ENCODE assay signal across 9 mouse cellular contexts in genomic region chr8:57532223-57532622, GRCm38 (mm10). TPM values are rescaled to one million over a fixed set of nuclear protein-coding genes. Genes with fewer than 3 reads are reported as not detected.
DNase-seq lines count a peak whose midpoint lies in the region; ATAC-seq and TF ChIP-seq lines count a peak whose summit lies in the region.
"Had no signal": no experiment of that assay in that cellular context is flagged by ENCODE, and none has a peak within 500 bp of the region (broad histone marks: within the 10 kb centered on the region; RNA-seq: fewer than 3 reads in every experiment).

No protein-coding gene starts in this region.

- H3K4me2 ChIP-seq in lung, postnatal 0 days (replicated peaks; ENCODE audit: low read depth, low read length) = no peak overlapping the region
- H3K4me2 ChIP-seq: heart, embryonic 13.5 days had no signal

- no peak overlapping the region for H3K4me3 ChIP-seq in gastrocnemius, adult 2 months
- no peak overlapping the region for H3K4me3 ChIP-seq in lung, postnatal 0 days (ENCODE audit: low read depth, low read length)
- no peak overlapping the region for H3K4me3 ChIP-seq in ES-E14 (ENCODE audit: insufficient read depth in 1 of 2, low read depth in 1 of 2, low read length in 2 of 2, poor library complexity in 1 of 2, severe bottlenecking in 1 of 2)
- H3K4me3 ChIP-seq: heart, embryonic 13.5 days had no signal

- no peaks in the 10 kb centered on the region for H3K9me3 ChIP-seq in lung, postnatal 0 days (ENCODE audit: low read length)
- no peaks in the 10 kb centered on the region for H3K9me3 ChIP-seq in ES-E14 (ENCODE audit: control insufficient read depth, insufficient read depth, low read depth, low read length)
- H3K9me3 ChIP-seq: heart, embryonic 13.5 days had no signal

- peak; percentile 6; the same call in 1 of the 2 replicates for TF ChIP-seq CTCF in gastrocnemius, adult 2 months (IDR thresholded peaks at IDR 0.05)
- peak; percentile 52 for TF ChIP-seq CTCF in lung, postnatal 0 days (IDR thresholded peaks at IDR 0.05)

- no peaks in the 10 kb centered on the region for H3K4me1 ChIP-seq in lung, postnatal 0 days (ENCODE audit: insufficient read depth, low read depth, low read length)
- H3K4me1 ChIP-seq in ES-E14 (ENCODE audit: control insufficient read depth in 2 of 2, insufficient read depth in 2 of 2, low read length in 2 of 2, poor library complexity in 1 of 2) = no peaks in the 10 kb centered on the region

- WGBS in lung, postnatal 0 days = 63% methylated on average over 2 of the region's 2 CpGs

- H3K27me3 ChIP-seq in lung, postnatal 0 days (replicated peaks; ENCODE audit: insufficient read depth, low read length) = no peaks in the 10 kb centered on the region
- H3K27me3 ChIP-seq: heart, embryonic 13.5 days had no signal

- no peak overlapping the region for H3K9ac ChIP-seq in lung, postnatal 0 days (replicated peaks; ENCODE audit: low read depth)
- no peak overlapping the region for H3K9ac ChIP-seq in ES-E14 (ENCODE audit: insufficient read depth, low read depth, low read length, poor library complexity, severe bottlenecking)

- intact Hi-C loops in gastrocnemius, adult 2 months (cut with DNase I) = no loop called here

- DNase-seq in gastrocnemius, adult 2 months = no peak
- DNase-seq in gastrocnemius, postnatal 10 days = no peak
- DNase-seq in lung, postnatal 0 days (ENCODE audit: low spot score) = no peak
- DNase-seq in lung, postnatal 4 days = no peak
- DNase-seq in ES-E14 (ENCODE audit: low read depth, low spot score) = no peak
- peak; percentile 49 for DNase-seq in embryo, embryonic 10.5 days (ENCODE audit: low spot score)
- DNase-seq in ovary, adult 18-20 months (ENCODE audit: low spot score) = no peak
- DNase-seq: kidney, adult 8-10 months had no signal

- H3K27ac ChIP-seq in gastrocnemius, adult 2 months = no peak overlapping the region
- no peak overlapping the region for H3K27ac ChIP-seq in lung, postnatal 0 days (ENCODE audit: low read length)
- no peak overlapping the region for H3K27ac ChIP-seq in ES-E14 (ENCODE audit: insufficient read depth, low read depth, low read length, poor library complexity, severe bottlenecking)
- H3K27ac ChIP-seq: heart, embryonic 13.5 days had no signal

- no peaks in the 10 kb centered on the region for H3K36me3 ChIP-seq in lung, postnatal 0 days (ENCODE audit: insufficient read depth, low read length)
- peaks cover 9% of the 10 kb centered on the region for H3K36me3 ChIP-seq in ES-E14 (ENCODE audit: control insufficient read depth, insufficient read depth, low read length, poor library complexity, severe bottlenecking)

- TF ChIP-seq EP300 in lung, postnatal 0 days (IDR thresholded peaks at IDR 0.05) = no peak

- in situ Hi-C loops in ES-E14 (cut with MboI; ENCODE audit: low sequenced_read_pairs in 2 of 2, unreplicated experiment in 2 of 2) = loop anchor here (5.0 to 10.0 kb wide), 2 partner anchors 100 to 263 kb away; no protein-coding TSS in a partner anchor

- no peak for ATAC-seq in lung, postnatal 0 days

TF ChIP-seq in ES-E14, 5 proteins besides CTCF, POLR2A, EP300 and RAD21:
- 0 out of 2 replicates have a peak, but pooled peaks have one; percentile 5 for TF ChIP-seq ZC3H11A (IDR thresholded peaks at IDR 0.05; ENCODE audit: borderline replicate concordance, low read depth, low read length)
- no peak for TF ChIP-seq HCFC1 (IDR thresholded peaks at IDR 0.05; ENCODE audit: borderline replicate concordance, insufficient read depth, low read length)
- no peak for TF ChIP-seq CHD2 (IDR thresholded peaks at IDR 0.05; ENCODE audit: low read depth, low read length)

RNA-seq across cellular contexts. Expression of gene Hmgb2, which starts 20.5 kb away (rescaled TPM):
- 1 to 10 TPM; 2.8 to 3.2 TPM for total RNA-seq in gastrocnemius, adult 2 months (2021)
- 10 to 100 TPM; 47.8 to 57.6 TPM for total RNA-seq in gastrocnemius, postnatal 10 days (2021)
- 94.8 and 106 TPM in 2 replicates for polyA plus RNA-seq in lung, postnatal 0 days (2015; fragmentation: Nextera tagmentation; extraction: Ambion mirVana)
- total RNA-seq in ES-E14 (2012; rRNA removed) = 144 and 190 TPM in 2 replicates

RNA-seq across cellular contexts. Expression of gene Sap30, which starts 44.6 kb away (rescaled TPM):
- 10 to 100 TPM; 10.0 to 21.1 TPM for total RNA-seq in gastrocnemius, adult 2 months (2021)
- 10 to 100 TPM; 33.6 to 35.9 TPM for total RNA-seq in gastrocnemius, postnatal 10 days (2021)
- polyA plus RNA-seq in lung, postnatal 0 days (2015; fragmentation: Nextera tagmentation; extraction: Ambion mirVana) = 17.3 and 18.5 TPM in 2 replicates
- 61.5 and 76.8 TPM in 2 replicates for total RNA-seq in ES-E14 (2012; rRNA removed)

Comparison
In these comparisons a context has a peak if more than half of its experiments do, and no peak if none do; other contexts are left out.
1. RNA of gene Hmgb2, which starts 20.5 kb away (total RNA-seq): 144 to 190 TPM in ES-E14 and 47.8 to 57.6 TPM in gastrocnemius, postnatal 10 days; 2.8 to 3.2 TPM in gastrocnemius, adult 2 months; every median in the first group is over 10 times any median in the second.